Mouse (Mus musculus) intestine, embryonic 16.5 days (tissue): ENCODE measurements at regions not wholly inside any gene's neighbourhood (a gene's known extent, or its start where the extent isn't known, plus 50 kb on each side); places are given as distances from the start of the nearest gene placed in this dataset.
"Not testable (repeated sequence)": the region's sequence is repeated elsewhere in the genome, so short reads cannot be mapped to it uniquely, and the experiment has no call there.

Experiments
- ATAC-seq: fragments of 200-750 bp; cut with Nextera tagmentation; 2 replicates; pipeline ENCODE4 v1.8.0; 2017; ENCODE audit warnings: moderate TSS enrichment, moderate library complexity
- H3K27ac ChIP-seq: fragments of 300-500 bp; sonication (generic); 2 replicates; pipeline ENCODE4 v1.5.1; 2014; ENCODE audit warnings: mild to moderate bottlenecking, low read length
- H3K27me3 ChIP-seq: fragments of 300-500 bp; sonication (generic); replicated peaks from 2 replicates; pipeline ENCODE4 v1.6.1; 2014; ENCODE audit warnings: low read length, control low read depth, mixed read lengths; ENCODE audit not compliant: control insufficient read depth, insufficient read depth
- H3K36me3 ChIP-seq: fragments of 300-500 bp; sonication (generic); 2 replicates; pipeline ENCODE4 v1.6.1; 2014; ENCODE audit warnings: low read length, control low read depth; ENCODE audit not compliant: control insufficient read depth, insufficient read depth
- H3K4me1 ChIP-seq: fragments of 300-500 bp; sonication (generic); 2 replicates; pipeline ENCODE4 v1.6.1; 2014; ENCODE audit warnings: low read length, control low read depth, mixed read lengths; ENCODE audit not compliant: control insufficient read depth, insufficient read depth
- H3K4me2 ChIP-seq: fragments of 300-500 bp; sonication (generic); 2 replicates; pipeline ENCODE4 v1.6.1; 2014; ENCODE audit warnings: low read depth, low read length, control low read depth
- H3K4me3 ChIP-seq: fragments of 300-500 bp; sonication (generic); 2 replicates; pipeline ENCODE4 v1.5.1; 2014; ENCODE audit warnings: mild to moderate bottlenecking, low read length
- H3K9ac ChIP-seq: fragments of 300-500 bp; sonication (generic); 2 replicates; pipeline ENCODE4 v1.6.1; 2014; ENCODE audit warnings: low read depth, low read length
- H3K9me3 ChIP-seq: fragments of 300-500 bp; sonication (generic); 2 replicates; pipeline ENCODE4 v1.6.1; 2016; ENCODE audit warnings: low read length, control low read depth; ENCODE audit not compliant: control insufficient read depth
- WGBS: fragments of 180-500 bp; shearing (Covaris S2); extraction: QIAGEN DNeasy Blood & Tissue Kit; methylation state at CpG from one replicate; pipeline ENCODE4 v1.1.7; 2014; 5-methylcytosine and 5-hydroxymethylcytosine counted together

- ATAC-seq, H3K9ac ChIP-seq, H3K4me2 ChIP-seq, H3K27me3 ChIP-seq, H3K36me3 ChIP-seq, H3K9me3 ChIP-seq, H3K27ac ChIP-seq, H3K4me1 ChIP-seq, H3K4me3 ChIP-seq: not testable (repeated sequence)
- WGBS: 82% methylated on average over 3 of the region's 3 CpGs
Measured at GRCm38 (mm10) chr2:168392171-168392570, 110.6 kb upstream of the Kcng1 start.

GRCm38 (mm10) chr2:168380606-168381005 is 99.1 kb upstream of the Kcng1 start:
- no peaks in the 10 kb centered on the region for H3K9me3 ChIP-seq
- no peaks in the 10 kb centered on the region for H3K36me3 ChIP-seq
- no peak for ATAC-seq
- no peak overlapping the region for H3K27ac ChIP-seq
- WGBS: 56% methylated on average over 5 of the region's 5 CpGs
- no peaks in the 10 kb centered on the region for H3K27me3 ChIP-seq
- H3K9ac ChIP-seq: no peak overlapping the region
- H3K4me1 ChIP-seq: no peaks in the 10 kb centered on the region
- H3K4me2 ChIP-seq: no peak overlapping the region
- H3K4me3 ChIP-seq: no peak overlapping the region

GRCm38 (mm10) chr2:168372356-168372755 is 90.8 kb upstream of the Kcng1 start:
- no peak for ATAC-seq
- Histone ChIP-seq H3K27me3 (no peaks in the 10 kb centered on the region), H3K9me3 (0 out of 2 replicates have a peak, but pooled peaks cover 11% of the 10 kb centered on the region), H3K4me1 (no peaks in the 10 kb centered on the region), H3K9ac (no peak overlapping the region), H3K27ac (no peak overlapping the region), H3K36me3 (no peaks in the 10 kb centered on the region), H3K4me2 (no peak overlapping the region), H3K4me3 (no peak overlapping the region)
- WGBS: 95% methylated on average over 5 of the region's 5 CpGs

- H3K4me2 ChIP-seq: no peak overlapping the region
- no peak for ATAC-seq
Measured at GRCm38 (mm10) chr2:168371245-168371644, 89.7 kb upstream of the Kcng1 start.

GRCm38 (mm10) chr2:168359200-168359599 is 77.7 kb upstream of the Kcng1 start:
- Histone ChIP-seq H3K4me1 (no peaks in the 10 kb centered on the region), H3K9ac (no peak overlapping the region), H3K4me3 (no peak overlapping the region), H3K36me3 (no peaks in the 10 kb centered on the region), H3K4me2 (no peak overlapping the region), H3K27ac (no peak overlapping the region), H3K27me3 (no peaks in the 10 kb centered on the region), H3K9me3 (no peaks in the 10 kb centered on the region)
- ATAC-seq: no peak
- WGBS: 56% methylated on average over 8 of the region's 8 CpGs

More at GRCm38 (mm10) chr2:168371245-168371644, 89.7 kb upstream of the Kcng1 start:
- Histone ChIP-seq H3K4me1 (no peaks in the 10 kb centered on the region), H3K9me3 (0 out of 2 replicates have a peak, but pooled peaks cover 11% of the 10 kb centered on the region), H3K36me3 (no peaks in the 10 kb centered on the region), H3K9ac (no peak overlapping the region), H3K27me3 (no peaks in the 10 kb centered on the region), H3K27ac (no peak overlapping the region), H3K4me3 (no peak overlapping the region)
- 32% methylated on average over 3 of the region's 3 CpGs for WGBS

GRCm38 (mm10) chr2:168358551-168358950 is 77.0 kb upstream of the Kcng1 start:
- no peaks in the 10 kb centered on the region for H3K4me1 ChIP-seq
- WGBS: 73% methylated on average over 6 of the region's 6 CpGs

GRCm38 (mm10) chr2:168357815-168358214 is 76.3 kb upstream of the Kcng1 start:
- Histone ChIP-seq H3K27ac (no peak overlapping the region), H3K4me1 (no peaks in the 10 kb centered on the region), H3K4me3 (no peak overlapping the region), H3K4me2 (no peak overlapping the region), H3K27me3 (no peaks in the 10 kb centered on the region), H3K9me3 (no peaks in the 10 kb centered on the region), H3K36me3 (no peaks in the 10 kb centered on the region), H3K9ac (no peak overlapping the region)
- 83% methylated on average over 6 of the region's 6 CpGs for WGBS
- no peak for ATAC-seq

More at GRCm38 (mm10) chr2:168358551-168358950, 77.0 kb upstream of the Kcng1 start:
- Histone ChIP-seq H3K4me2 (no peak overlapping the region), H3K36me3 (no peaks in the 10 kb centered on the region), H3K9ac (no peak overlapping the region), H3K9me3 (no peaks in the 10 kb centered on the region), H3K27me3 (no peaks in the 10 kb centered on the region), H3K4me3 (no peak overlapping the region), H3K27ac (no peak overlapping the region)
- ATAC-seq: no peak

GRCm38 (mm10) chr2:168354397-168354796 is 72.9 kb upstream of the Kcng1 start:
- Histone ChIP-seq H3K9ac (no peak overlapping the region), H3K4me1 (no peaks in the 10 kb centered on the region), H3K36me3 (no peaks in the 10 kb centered on the region), H3K4me3 (no peak overlapping the region), H3K9me3 (no peaks in the 10 kb centered on the region), H3K27me3 (no peaks in the 10 kb centered on the region), H3K27ac (no peak overlapping the region), H3K4me2 (no peak overlapping the region)
- WGBS: 54% methylated on average over 10 of the region's 10 CpGs
- ATAC-seq: no peak

GRCm38 (mm10) chr2:168352626-168353025 is 71.1 kb upstream of the Kcng1 start:
- H3K27ac ChIP-seq: no peak overlapping the region
- ATAC-seq: no peak
- H3K36me3 ChIP-seq: no peaks in the 10 kb centered on the region
- no peaks in the 10 kb centered on the region for H3K9me3 ChIP-seq
- H3K9ac ChIP-seq: no peak overlapping the region
- no peak overlapping the region for H3K4me2 ChIP-seq
- H3K27me3 ChIP-seq: no peaks in the 10 kb centered on the region
- no peaks in the 10 kb centered on the region for H3K4me1 ChIP-seq
- 61% methylated on average over 5 of the region's 5 CpGs for WGBS
- H3K4me3 ChIP-seq: no peak overlapping the region

GRCm38 (mm10) chr2:168352194-168352593 is 70.7 kb upstream of the Kcng1 start:
- no peaks in the 10 kb centered on the region for H3K27me3 ChIP-seq
- WGBS: 40% methylated on average over 3 of the region's 3 CpGs
- no peak overlapping the region for H3K9ac ChIP-seq
- H3K36me3 ChIP-seq: no peaks in the 10 kb centered on the region
- H3K4me2 ChIP-seq: no peak overlapping the region
- H3K9me3 ChIP-seq: peaks cover 3% of the 10 kb centered on the region; the same call in 1 of the 2 replicates
- no peaks in the 10 kb centered on the region for H3K4me1 ChIP-seq
- no peak overlapping the region for H3K27ac ChIP-seq
- no peak overlapping the region for H3K4me3 ChIP-seq
- no peak for ATAC-seq
